Mouse (Mus musculus): ENCODE data around the gene Ctbp2.

- no peak for TF ChIP-seq CTCF (IDR thresholded peaks at IDR 0.05; ENCODE audit: extremely low read depth, insufficient read depth, insufficient read length, insufficient replicate concordance)
- TF ChIP-seq POLR2A (IDR thresholded peaks at IDR 0.05; ENCODE audit: low read depth, low read length) = no peak
These were observed 125.5 kb downstream of the Ctbp2 start for GRCm38 (mm10) chr7:132998639-132999038.
